13 mouse cellular contexts compared by ENCODE assay signal in genomic region chr2:4449860-4450480, GRCm38 (mm10).
DNase-seq lines count a peak whose midpoint lies in the region; TF ChIP-seq lines count a peak whose summit lies in the region.
"Had no signal": no experiment of that assay in that cellular context is flagged by ENCODE, and none has a peak within 500 bp of the region (broad histone marks: within the 10 kb centered on the region; RNA-seq: fewer than 3 reads in every experiment).

No protein-coding gene starts in this region.

- H3K9ac ChIP-seq in CH12.LX (ENCODE audit: insufficient read depth, low read depth), result no peak overlapping the region
- H3K9ac ChIP-seq: forebrain, postnatal 0 days; liver, embryonic 12.5 days had no signal

- no peak for TF ChIP-seq RAD21 in CH12.LX (IDR thresholded peaks at IDR 0.05; ENCODE audit: low read depth, low read length)

- H3K9me3 ChIP-seq in CH12.LX (replicated peaks; ENCODE audit: low read length), result no peaks in the 10 kb centered on the region
- H3K9me3 ChIP-seq: liver, embryonic 12.5 days; megakaryocyte, embryonic 14.5 days had no signal

- no peak overlapping the region for H3K27ac ChIP-seq in CH12.LX (ENCODE audit: insufficient read depth, low read depth)
- H3K27ac ChIP-seq in cerebellum, adult 2 months (ENCODE audit: insufficient read depth, low read length), result no peak overlapping the region
- H3K27ac ChIP-seq: liver, embryonic 12.5 days had no signal

- TF ChIP-seq CTCF in CH12.LX (conservative IDR thresholded peaks at IDR 0.05 in 1 of 2, IDR thresholded peaks at IDR 0.05 in 1 of 2; ENCODE audit: low read depth in 2 of 2, low read length in 2 of 2), result no peak
- TF ChIP-seq CTCF in cerebellum, adult 2 months (IDR thresholded peaks at IDR 0.05; ENCODE audit: borderline replicate concordance, insufficient read depth, low read depth, low read length), result no peak

- intact Hi-C loops in heart, postnatal 14 days (cut with DNase I), result no loop called here
- intact Hi-C loops in heart, postnatal 10 days (cut with DNase I), result no loop called here

- H3K79me2 ChIP-seq in CH12.LX (replicated peaks; ENCODE audit: control insufficient read depth, extremely low read depth, insufficient read depth, poor library complexity, severe bottlenecking), result no peaks in the 10 kb centered on the region

- no peaks in the 10 kb centered on the region for H3K36me3 ChIP-seq in CH12.LX (replicated peaks in 1 of 2; ENCODE audit: control insufficient read depth in 1 of 2, insufficient read depth in 1 of 2, low read length in 1 of 2)
- H3K36me3 ChIP-seq: liver, embryonic 12.5 days had no signal

- WGBS in cerebellum, adult 2 months, result 50% methylated on average over 12 of the region's 12 CpGs

- H3K27me3 ChIP-seq in CH12.LX (replicated peaks), result no peaks in the 10 kb centered on the region
- H3K27me3 ChIP-seq in cerebellum, adult 2 months (ENCODE audit: control insufficient read depth, insufficient read depth, low read length), result no peaks in the 10 kb centered on the region

- dilution Hi-C loops in CH12.LX (cut with MboI; ENCODE audit: extremely low pct_ligation_motif_present, extremely low pct_unique_long_range_greater_than_20kb, low sequenced_read_pairs), result no loop called here

- no peak overlapping the region for H3K4me3 ChIP-seq in CH12.LX (replicated peaks in 1 of 3; ENCODE audit: low read depth in 2 of 3, low read length in 2 of 3, poor library complexity in 1 of 3)
- no peak overlapping the region for H3K4me3 ChIP-seq in cerebellum, adult 2 months (replicated peaks; ENCODE audit: insufficient read depth, low read depth, low read length)
- H3K4me3 ChIP-seq: liver, embryonic 12.5 days; megakaryocyte, embryonic 14.5 days had no signal

- H3K4me2 ChIP-seq in CH12.LX (ENCODE audit: insufficient read depth, low read depth, poor library complexity, severe bottlenecking), result no peak overlapping the region; the same call in 1 of the 2 replicates
- H3K4me2 ChIP-seq: liver, embryonic 12.5 days had no signal

- no peak for TF ChIP-seq EP300 in CH12.LX (IDR thresholded peaks at IDR 0.05; ENCODE audit: low read length)

- TF ChIP-seq POLR2A in CH12.LX (IDR thresholded peaks at IDR 0.05; ENCODE audit: low read depth, low read length), result no peak
- TF ChIP-seq POLR2A in cerebellum, adult 2 months (IDR thresholded peaks at IDR 0.05; ENCODE audit: borderline replicate concordance, insufficient read depth, low read length), result no peak

- DNase-seq in heart, adult 18-20 months, result peak; percentile 47 to 50
- DNase-seq in heart, postnatal 14 days, result no peak
- DNase-seq in layer of hippocampus, adult 11-12 months (ENCODE audit: low spot score), result peak; percentile 60
- no peak for DNase-seq in layer of hippocampus, postnatal 36 days
- no peak for DNase-seq in CH12.LX (ENCODE audit: extremely low read depth)
- DNase-seq in heart, postnatal 10 days, result peak; percentile 53 to 56
- no peak for DNase-seq in cerebellum, adult 2 months
- DNase-seq in cerebellum, postnatal 36 days, result no peak
- DNase-seq: adrenal gland, postnatal 10 days; cerebellum, adult 11-12 months; forebrain, postnatal 0 days had no signal

- H3K4me1 ChIP-seq in CH12.LX (ENCODE audit: control insufficient read depth in 1 of 2, insufficient read depth in 2 of 2), result peaks cover 6 to 15% of the 10 kb centered on the region in 2 experiments
- H3K4me1 ChIP-seq in cerebellum, adult 2 months (ENCODE audit: control insufficient read depth, insufficient read depth, low read length), result no peaks in the 10 kb centered on the region; the same call in 1 of the 2 replicates
- H3K4me1 ChIP-seq: liver, embryonic 12.5 days had no signal

- in situ Hi-C loops in CH12.LX (cut with MboI; ENCODE audit: low pct_ligation_motif_present, low pct_unique_long_range_greater_than_20kb, low sequenced_read_pairs), result no loop called here

TF ChIP-seq in CH12.LX, 34 proteins besides CTCF, POLR2A, EP300 and RAD21:
- no peak for TF ChIP-seq HCFC1 (IDR thresholded peaks at IDR 0.05; ENCODE audit: low read depth, low read length)
- TF ChIP-seq MAFK (IDR thresholded peaks at IDR 0.05; ENCODE audit: insufficient replicate concordance, low read length), result peak; percentile 95

Comparison
In these comparisons a context has a peak if more than half of its experiments do, and no peak if none do; other contexts are left out.
1. DNase-seq: peak in heart, adult 18-20 months (2 of 2), layer of hippocampus, adult 11-12 months (single experiment) and heart, postnatal 10 days (2 of 2); none in heart, postnatal 14 days (0 of 2), layer of hippocampus, postnatal 36 days (0 of 2), CH12.LX (single experiment), cerebellum, adult 2 months (0 of 2) and cerebellum, postnatal 36 days (0 of 2).